Mouse (Mus musculus) embryo, embryonic 10.5 days (tissue): Measurements from ENCODE around the gene 4930579F01Rik.

Experiments used
- DNase-seq: peaks from one replicate; pipeline ENCODE4 v3.0.0-alpha.2; 2015; ENCODE audit warnings: low spot score

Gene 4930579F01Rik

GRCm38 (mm10) chr3:138216091-138216490 lies 22.5 kb upstream of the 4930579F01Rik start:
- no peak for DNase-seq

DNA sequence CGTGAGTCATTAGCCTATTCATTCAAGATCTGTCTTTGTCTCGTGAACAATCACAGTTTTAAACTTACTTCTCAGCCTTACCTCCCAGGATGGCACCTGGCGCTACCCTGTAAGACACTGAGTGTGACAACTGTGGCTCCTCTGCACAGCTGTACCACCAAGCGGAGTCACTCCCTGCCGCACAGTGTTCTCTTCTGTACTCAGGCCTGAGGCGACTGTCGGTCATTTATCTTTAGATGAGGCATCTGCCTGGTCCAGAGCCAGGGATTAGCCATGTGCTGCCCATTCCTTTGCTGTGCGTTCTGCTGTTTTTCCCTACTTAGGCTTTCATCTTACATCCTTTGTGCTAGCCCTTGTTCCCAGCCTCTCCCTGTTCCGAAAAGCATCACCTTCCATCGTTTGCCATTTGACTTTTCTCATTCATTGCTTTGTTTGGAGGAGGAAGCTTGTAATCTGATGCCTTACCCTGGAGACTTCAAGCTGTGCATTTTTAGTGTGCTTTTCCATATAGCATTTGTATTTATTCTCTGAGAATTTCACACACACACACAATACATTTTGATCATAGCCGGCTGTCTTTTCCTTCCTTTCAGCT lies 21.9 kb upstream of the 4930579F01Rik start:
- peak; percentile 39 for DNase-seq

DNA sequence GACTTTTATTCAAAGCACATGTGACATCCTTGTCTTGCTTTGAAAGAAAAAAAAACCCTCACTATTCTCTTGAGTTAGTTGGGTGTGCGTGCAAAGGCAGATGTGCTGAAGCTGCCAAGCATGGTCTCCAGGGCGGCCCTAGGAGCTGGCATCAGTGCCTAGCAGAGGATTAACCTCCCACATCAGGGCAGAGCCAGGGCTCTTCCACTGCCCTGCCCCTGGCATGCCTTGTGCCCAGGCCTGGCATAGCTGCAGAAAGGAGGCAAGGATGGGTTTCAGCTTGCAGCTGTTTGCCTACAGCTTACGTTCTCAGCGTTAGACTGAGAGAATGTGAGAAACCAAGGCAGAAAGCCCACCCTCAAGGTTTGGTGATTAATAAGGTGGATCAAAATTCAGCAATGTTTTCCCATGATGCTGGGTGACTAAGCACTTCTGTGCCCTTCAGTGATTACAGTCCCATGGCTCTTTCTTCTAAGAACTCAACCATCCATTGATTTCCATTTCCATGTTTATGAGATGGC lies 18.9 kb upstream of the 4930579F01Rik start:
- DNase-seq, result no peak

- DNase-seq, result no peak
These were observed 16.9 kb upstream of the 4930579F01Rik start for GRCm38 (mm10) chr3:138210432-138211075.

DNA sequence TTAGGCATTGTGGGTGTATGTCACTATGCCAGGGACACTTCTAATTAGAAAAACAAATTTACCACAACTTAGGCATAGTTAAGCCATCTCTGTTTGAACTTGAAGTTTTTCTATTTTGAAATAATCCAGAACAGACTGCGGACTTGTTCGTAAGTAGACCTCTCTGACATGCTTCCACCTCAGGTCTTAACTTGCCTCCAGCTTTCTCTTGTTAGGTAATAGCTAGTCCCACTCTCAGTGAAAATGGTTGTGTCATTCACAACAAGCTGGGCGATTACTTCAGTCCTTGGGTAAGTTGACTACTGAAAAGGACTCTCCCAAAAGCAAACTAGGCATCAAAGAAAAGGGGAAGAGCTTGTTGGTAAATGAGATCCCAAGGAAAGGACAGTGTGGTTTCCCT lies 15.2 kb upstream of the 4930579F01Rik start:
- no peak for DNase-seq

- DNase-seq, result no peak
These were observed 5.1 kb upstream of the 4930579F01Rik start for GRCm38 (mm10) chr3:138198722-138199068.

- peak; percentile 98 for DNase-seq
These were observed 4.5 kb upstream of the 4930579F01Rik start for GRCm38 (mm10) chr3:138197973-138198721.

DNA sequence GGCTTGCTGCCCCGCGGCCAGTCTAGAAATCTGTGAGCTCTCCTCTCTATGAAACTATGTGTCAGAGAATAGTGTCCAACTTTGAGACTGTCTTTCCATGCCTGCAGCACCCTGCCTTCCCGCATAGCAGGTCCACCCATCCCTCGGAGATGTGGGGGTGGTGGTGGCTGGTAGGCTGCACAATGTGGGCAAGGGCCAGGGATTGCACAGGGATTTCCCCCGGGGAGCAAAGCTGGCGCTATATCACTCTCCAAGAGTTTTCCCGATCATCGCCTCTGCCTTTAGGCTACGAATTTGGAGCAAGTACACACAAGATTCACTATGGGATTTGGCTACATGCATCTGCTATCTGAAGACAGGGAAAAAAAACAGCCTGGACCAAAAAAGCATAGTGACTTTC lies 3.9 kb upstream of the 4930579F01Rik start:
- DNase-seq, result no peak

DNA sequence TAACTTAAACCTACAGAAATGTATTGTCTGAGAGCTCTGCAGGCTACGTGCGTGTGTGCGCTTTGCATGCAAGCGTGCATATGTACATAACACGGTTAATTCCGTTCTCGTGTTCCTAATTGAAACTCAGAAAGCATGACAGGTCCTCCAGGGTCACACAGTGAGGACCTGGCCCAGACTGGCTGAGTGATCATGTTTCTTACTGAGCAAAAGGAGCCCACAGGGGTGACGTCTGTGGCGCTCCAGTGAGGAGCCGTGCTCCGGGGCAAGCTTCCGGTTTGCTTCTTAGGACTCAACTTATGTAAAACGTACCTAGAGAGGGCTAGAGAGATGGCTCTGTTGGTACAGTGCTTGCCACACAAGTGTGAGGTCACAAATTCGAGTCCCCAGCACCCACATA lies 3.5 kb upstream of the 4930579F01Rik start:
- DNase-seq, result no peak

- no peak for DNase-seq
These were observed 1.4 kb downstream of the 4930579F01Rik start for GRCm38 (mm10) chr3:138192260-138192659.

- DNase-seq, result peak; percentile 13
These were observed 7.4 kb downstream of the 4930579F01Rik start for GRCm38 (mm10) chr3:138185995-138186930.

GRCm38 (mm10) chr3:138185290-138185689 lies 8.3 kb downstream of the 4930579F01Rik start:
- DNase-seq, result no peak

- no peak for DNase-seq
These were observed 10.3 kb downstream of the 4930579F01Rik start for GRCm38 (mm10) chr3:138183371-138183770.

- no peak for DNase-seq
These were observed 11.6 kb downstream of the 4930579F01Rik start for GRCm38 (mm10) chr3:138182019-138182418.

GRCm38 (mm10) chr3:138175551-138175950 lies 18.1 kb downstream of the 4930579F01Rik start:
- DNase-seq, result no peak

DNA sequence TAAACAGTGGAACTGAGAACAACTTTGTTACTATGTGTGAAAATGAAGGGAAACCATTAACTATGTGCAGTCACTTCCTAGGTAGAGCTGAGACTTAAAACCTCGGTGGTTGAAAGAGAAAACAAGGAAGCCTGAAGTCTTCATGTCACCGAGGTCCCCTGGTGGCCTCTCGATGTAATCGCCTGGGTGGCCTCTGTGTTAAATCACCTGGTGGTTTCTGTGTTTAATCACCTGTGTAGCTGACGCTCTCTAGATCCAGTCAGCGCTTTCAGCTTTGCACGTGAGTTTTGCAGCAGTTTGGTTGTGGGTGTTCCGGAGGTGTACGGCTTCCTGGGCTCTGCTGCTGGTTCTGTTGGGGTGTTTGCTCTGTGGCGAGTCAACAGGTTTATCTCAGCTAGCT lies 20.3 kb downstream of the 4930579F01Rik start:
- DNase-seq, result no peak

- DNase-seq, result peak; percentile 28
These were observed 31.0 kb downstream of the 4930579F01Rik start for GRCm38 (mm10) chr3:138162553-138163183.

DNA sequence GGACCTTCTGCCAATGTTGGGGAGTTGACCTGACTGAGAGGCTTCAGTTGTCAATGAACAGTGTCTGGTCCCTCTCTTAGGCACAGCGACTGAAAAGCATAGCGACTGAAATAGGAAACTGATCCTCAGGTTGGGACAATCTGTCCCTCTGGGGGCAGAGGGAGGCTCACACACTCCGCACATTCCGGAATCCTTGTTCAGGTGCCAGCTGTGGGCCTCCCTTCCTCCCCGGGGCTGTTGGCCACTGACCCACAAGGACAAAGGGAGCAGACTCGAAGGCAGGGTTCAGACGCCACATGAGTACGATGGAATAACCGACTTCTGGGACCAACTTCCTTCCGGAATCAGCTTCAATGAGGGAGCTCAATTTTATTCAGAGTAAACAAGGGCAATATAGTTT lies 32.0 kb downstream of the 4930579F01Rik start:
- no peak for DNase-seq

DNA sequence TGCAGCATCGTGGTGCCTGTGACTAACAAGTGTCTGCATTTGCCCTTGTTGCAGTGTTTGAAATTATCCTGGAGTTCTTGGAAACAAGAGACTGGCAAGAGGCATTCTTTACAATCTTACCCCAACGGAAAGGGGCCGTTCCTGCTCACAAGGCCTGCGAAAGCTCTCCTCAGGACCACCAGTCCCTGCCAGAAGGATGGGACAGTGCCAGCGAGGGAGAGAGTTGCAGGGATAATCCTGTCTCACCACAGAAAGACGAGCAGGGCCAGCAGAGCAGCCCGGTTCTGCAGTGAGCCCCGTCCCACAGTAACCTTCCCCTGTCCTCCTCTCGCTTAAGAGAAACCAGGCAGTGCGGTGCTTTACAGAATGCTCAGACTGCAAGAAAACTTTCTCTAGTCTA lies 37.0 kb downstream of the 4930579F01Rik start:
- no peak for DNase-seq

DNA sequence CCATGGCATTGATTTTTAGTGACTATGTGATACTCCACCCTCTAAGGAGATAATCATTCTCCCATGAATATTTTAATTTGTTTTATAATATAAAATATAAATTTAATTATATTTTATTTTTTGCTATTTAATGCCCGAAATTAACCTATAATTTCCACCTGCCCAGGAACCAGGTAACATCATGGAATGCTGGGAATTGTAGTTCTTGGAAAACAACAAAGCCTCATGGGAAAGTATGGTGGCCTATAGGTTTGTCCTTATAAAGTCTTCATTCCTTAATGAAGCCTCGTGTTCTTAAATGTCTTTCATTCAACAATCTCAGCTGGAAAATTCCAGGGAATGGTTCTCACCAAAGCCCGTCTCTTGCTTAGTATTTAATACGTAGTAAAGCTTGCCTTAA lies 38.6 kb downstream of the 4930579F01Rik start:
- DNase-seq, result no peak

DNA sequence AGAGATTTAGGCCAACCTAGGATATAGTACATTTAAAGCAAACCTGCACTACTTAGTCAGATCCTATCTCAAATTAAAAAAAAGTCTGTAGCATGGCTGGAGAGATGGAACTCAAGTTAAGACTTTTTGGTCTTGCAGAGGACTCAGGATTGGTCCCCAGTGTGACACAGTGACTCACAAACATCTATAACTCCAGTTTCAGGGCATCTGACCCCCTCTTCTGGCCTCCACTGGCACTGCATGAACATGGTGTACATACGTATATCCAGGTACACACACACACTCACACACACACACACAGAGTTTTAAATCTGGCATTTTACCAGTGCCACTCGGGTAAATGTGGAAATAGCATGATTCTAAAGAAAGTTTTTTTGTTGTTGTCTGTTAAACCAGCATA lies 44.8 kb downstream of the 4930579F01Rik start:
- DNase-seq, result no peak
